Mouse (Mus musculus): Measurements from ENCODE around the gene Rad51b.
A peak's percentile ranks its signal among the peaks of the same experiment; 100 is the strongest.

Gene Rad51b

DNA sequence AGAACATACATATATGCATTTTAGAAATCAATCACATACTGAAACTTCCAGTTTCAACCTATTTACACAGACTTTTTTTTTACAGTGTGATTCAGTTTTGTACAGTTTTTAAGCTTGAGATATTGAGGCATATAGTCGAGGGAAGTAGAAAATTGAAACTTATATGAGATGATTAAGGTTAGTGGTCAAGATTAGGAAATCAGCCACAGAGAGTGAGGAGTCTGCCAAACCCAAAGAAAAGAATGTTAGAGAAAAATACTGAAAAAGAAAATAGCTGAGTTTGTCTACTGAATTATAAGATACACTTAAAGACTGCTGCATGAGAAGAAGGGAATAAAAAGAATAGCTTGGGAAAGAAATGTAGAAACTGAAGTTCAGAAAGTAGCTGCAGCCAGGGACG is 280.4 kb downstream of the Rad51b start:
- DNase-seq (ENCODE audit: low spot score in 2 of 2), result no peak

DNA sequence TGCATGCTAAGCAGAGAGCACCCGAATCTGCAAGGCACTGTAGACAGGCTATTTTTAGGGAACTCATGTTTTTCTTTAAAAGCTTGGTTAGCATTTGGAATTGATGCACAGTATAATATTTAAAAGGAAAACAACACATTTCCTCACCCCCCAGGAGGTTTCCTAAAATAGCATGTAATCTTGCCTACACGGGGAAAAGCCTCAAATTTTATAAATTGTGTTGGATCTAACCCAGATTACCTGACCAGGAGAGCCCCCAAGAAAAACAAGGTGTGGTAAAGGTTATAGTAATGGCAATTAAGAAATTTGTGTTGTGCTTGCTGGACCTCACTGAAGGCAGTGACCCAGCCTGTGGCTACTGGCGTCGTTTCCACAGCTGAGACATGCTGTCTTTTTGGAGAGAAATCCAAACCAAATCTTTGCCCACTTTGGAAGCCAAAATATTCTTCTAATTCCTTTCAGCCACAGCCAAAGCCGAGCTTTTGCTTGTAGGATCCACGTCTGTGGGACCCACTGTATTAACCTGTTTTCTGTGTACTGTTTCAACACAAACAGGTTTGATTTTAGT is 282.0 kb downstream of the Rad51b start:
- DNase-seq (ENCODE audit: low spot score in 2 of 2), result no peak

DNA sequence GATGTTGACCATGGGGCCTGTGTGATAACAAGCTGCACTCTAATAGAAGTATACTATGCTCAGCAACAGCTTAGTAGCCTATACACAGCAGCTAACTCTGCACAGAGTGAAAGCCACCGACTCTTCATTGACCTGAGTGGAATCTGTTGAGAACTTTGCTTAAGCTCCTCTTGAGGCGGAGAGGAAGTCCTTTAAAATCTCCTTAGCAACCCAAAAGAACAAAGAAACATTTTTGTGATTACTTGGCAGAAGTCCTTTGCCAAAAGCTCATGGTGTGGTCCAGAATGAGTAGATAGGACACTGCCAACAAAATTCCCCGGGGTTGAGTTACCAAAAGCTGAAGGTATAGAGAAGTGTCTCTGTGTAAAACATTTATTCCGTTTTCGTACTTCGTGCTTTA is 282.8 kb downstream of the Rad51b start:
- no peak for DNase-seq (ENCODE audit: low spot score in 2 of 2)

DNA sequence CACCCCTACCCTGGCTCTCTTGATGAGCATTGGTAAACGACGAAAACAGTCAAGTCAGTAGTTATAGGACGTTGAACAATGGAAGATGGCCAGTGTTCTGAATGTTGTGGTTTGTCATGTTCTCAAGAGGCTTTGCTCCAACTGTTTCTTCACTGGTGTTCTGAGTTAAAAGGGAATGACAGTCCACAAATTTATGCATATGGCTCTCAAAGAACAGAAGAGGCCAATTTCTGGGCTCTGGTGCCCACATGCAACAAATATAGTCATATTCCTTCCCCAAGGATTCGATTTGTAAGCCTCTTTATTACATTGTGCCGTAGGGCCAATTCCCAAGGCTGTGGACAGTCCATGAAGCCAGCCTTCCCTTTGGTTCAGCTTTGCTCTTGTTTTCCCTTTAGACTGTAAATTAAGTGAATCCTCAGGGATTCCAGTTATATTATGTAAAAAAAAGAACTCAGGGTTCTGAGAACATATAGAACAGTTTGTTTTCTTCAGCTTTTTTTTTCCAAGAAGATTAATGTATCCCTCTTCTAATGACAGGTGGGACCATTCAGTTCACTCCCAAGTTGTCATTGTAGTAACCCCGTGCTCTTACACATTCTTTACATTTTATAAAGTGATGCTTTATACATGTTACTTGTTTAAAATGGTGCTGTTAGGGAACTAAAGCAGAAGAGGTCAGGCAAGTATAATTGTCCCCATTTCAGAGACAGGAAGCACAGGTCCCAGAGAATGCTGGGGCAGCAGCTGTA is 287.6 kb downstream of the Rad51b start:
- DNase-seq (ENCODE audit: low spot score in 2 of 2), result no peak

DNA sequence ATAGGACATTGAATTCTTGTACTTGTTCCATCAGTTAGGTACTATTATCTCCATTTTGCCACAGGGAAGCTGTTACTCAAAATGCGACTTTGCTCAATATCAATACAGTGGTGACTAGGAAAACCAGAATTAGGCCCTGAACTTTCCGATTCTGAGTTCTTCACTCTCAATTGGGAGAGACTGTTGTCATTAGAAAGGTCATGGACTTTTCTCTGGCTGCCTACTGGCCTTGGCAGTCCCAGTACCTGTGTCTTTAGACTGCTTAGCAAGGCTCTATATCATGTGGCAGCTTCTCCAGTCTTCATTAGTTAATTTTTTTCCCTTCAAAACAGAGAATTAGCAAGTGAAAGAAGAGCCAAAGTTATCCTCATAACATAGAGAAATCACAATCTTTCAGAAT is 288.3 kb downstream of the Rad51b start:
- DNase-seq (ENCODE audit: low spot score in 2 of 2), result no peak

DNA sequence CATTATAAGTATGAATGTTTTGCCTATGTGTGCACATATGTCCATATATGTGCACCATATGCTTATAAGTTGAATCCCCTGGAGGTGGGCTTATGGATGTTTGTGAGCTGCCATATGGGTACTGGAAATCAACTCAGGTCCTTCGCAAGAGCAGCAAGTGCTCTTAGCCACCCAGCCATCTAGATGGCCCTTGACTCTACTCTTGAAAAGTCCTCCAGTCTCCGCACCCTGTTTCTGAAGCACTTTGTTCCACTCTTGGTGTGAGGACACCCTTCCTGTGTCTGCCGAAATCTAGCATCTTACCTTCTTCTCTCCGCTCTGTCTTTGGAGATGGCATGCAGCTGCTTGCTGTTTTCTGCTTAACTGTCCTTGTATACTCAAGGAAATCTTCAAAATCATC is 291.7 kb downstream of the Rad51b start:
- no peak for DNase-seq (ENCODE audit: low spot score in 2 of 2)

DNA sequence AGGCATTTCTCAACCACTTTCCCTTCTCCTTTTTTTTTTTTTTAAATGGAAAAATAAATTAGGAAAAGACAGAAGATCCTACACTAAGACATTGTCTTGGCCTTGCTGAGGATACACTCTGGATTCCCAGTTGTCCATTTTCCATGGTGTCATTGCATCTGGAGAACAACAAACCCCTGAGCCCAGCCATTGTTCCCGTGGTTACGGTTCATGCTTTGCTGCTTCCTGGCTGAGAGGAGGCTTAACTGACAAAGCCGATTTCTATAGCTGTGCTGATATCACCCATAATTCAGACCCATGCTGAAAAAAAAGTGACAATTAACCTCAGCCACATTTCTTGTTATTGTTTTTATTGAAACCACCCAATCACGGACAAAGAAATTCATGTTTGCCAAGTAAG is 295.1 kb downstream of the Rad51b start:
- no peak for DNase-seq (ENCODE audit: low spot score in 2 of 2)

DNA sequence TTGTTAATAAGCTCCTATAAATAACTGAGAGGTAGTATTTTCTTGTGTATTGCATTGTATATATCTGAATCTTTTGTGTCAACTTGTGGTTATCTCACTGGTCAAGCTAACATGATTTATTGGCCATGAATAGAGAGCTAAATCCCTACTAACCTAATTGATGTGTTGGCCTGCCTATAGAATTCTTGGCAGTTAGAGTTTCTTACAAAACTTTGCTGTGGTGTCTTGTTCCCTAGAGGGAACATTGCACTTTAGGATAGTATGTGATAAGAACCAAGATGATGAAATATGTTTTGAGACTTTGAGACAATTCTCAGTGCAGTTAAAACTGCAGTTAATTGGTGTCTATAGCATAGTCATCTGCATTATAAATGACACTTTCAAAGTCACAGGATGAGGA is 299.8 kb downstream of the Rad51b start:
- DNase-seq (ENCODE audit: low spot score in 2 of 2), result no peak

DNA sequence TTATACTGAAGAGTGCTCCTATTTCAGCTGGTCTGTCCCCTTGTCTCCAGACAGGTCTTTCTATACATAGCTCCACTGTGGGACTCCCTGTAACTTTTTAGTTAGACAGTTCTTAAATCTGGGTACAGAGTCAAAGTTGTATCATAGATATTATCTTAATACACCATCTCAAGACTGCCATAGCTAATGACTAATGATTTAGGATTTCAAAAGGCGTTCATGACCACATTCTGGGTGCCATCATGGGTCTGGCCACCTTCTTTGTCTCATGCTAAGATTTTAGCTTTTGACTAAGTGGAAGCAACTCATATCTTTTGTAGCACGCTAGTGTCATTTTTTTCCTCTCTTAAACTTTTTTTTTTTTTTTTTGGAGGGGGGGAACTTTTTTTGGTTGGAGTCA is 300.3 kb downstream of the Rad51b start:
- DNase-seq (ENCODE audit: low spot score in 2 of 2), result no peak

DNA sequence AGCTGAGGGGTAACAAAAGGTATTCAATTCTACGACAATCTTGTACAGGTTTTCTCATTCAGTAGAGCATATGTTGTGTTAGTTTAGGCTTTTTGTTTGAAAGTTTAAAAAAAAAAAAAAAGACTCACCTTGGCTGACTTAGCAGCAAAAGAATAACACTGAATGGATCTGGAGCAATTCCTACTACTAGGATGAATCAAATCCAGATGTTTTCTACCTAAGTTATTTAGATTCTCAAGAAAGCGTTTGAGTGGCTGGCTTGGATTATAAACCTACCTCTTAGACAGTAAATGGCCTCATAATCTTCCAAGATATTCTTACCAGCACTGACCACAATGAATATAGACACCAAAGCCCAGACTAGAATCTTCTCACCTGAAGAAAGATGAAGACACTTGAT is 300.7 kb downstream of the Rad51b start:
- no peak for DNase-seq (ENCODE audit: low spot score in 2 of 2)

DNA sequence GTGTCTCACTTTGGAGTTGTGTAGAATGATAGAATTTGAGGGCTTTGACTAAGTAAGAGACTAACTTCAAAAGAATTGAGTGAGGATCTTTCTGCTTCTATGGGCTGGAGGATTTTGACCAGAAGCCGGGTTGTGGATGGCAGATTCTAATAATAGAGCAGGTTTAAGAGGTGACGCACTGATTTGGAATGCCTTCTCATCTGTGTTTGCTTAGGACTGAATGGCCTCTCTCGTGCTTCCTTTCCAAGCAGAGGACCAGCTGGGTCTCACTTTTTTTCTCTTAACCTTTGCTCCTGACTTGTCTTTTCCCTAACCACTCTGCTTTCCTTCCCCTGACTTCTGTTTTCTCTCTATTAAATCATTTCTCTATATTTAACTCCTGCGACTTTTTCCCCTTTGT is 301.4 kb downstream of the Rad51b start:
- DNase-seq (ENCODE audit: low spot score in 2 of 2), result no peak

DNA sequence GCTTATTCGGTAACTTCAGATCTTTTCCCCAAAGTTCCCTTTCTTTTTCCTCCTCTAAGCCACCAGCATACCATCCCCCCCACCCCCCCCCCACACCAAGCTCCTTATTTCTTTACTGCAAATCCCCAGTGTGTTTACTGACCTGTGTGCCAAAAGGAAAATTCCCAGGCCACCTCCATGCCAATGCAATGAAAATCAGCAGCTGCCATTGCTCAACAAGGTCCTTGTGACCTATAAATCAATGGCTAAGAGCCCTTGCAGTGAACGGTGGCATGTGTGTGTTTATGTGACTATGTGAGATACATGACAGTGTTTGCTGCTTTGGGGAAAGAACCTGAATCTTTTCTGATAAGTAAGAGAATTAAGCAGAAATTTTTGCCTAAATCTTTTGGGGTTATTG is 301.8 kb downstream of the Rad51b start:
- no peak for DNase-seq (ENCODE audit: low spot score in 2 of 2)

DNA sequence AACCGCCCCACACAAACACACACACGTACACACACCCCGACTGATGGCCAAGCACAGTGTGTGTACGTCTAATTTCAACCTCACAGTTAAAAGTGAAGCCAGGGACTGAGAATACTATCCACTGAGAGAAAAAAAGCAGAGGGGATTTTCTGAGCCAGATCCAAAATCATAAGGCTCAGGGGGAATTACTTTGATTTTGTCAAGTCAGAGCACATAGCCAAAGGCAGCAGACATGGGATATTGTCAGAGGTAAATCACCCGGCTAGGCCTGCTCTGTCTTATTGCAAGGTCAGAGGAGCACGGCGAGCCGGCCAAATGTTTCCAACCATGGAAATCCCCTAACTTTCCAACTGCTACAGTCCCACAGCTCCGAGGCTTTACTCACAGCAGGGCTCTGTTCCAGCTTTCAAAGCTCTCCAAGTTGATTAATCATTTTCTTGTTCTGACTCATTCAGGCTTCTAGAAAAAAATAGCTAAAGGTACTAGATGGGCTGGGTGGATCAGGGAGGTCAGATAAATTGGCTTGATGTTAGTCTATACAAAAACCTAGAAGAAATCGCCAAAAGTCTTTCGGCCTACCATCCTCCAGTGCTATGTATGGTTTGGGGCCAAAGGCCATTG is 303.2 kb downstream of the Rad51b start:
- DNase-seq (ENCODE audit: low spot score in 2 of 2), result peak; percentile 31 to 50

DNA sequence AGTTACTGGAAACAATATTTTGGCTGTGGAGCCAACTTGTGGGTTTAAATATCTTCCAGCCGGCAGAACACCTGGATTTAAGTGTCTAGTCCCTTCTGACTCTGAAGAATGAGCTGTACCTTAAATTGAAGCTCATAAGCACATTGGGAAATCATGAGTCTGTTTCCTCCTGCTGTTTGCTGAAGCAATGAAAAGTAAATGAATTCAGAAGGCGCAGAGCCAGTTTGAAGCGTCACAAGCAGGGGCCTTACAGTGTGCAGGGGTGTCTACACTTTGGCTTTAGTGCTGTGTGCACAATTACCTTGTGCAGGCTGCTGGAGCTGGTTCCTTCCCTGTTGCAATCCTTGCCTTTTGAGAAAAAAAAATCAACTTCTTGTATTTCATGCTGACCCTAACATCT is 305.6 kb downstream of the Rad51b start:
- DNase-seq (ENCODE audit: low spot score in 2 of 2), result no peak

DNA sequence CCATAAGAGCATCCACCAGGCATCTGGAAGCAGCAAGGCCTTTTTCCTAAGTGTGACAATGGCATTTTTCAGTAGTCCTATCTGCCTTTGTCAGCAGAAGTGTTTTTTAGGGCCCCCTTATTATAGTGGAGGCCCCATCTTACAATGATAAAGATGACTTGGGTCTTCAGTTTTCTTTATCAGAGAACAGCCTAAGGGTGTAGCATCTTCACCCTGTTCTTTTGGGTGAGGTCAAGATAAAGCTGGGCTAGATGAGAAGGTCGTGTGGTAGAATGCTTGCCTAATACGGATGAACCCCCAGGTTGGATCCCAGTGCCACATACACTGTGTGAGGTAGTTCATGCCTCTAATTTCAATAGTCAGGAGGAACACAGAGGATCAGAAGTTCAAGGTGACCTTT is 307.8 kb downstream of the Rad51b start:
- DNase-seq (ENCODE audit: low spot score in 2 of 2), result no peak

DNA sequence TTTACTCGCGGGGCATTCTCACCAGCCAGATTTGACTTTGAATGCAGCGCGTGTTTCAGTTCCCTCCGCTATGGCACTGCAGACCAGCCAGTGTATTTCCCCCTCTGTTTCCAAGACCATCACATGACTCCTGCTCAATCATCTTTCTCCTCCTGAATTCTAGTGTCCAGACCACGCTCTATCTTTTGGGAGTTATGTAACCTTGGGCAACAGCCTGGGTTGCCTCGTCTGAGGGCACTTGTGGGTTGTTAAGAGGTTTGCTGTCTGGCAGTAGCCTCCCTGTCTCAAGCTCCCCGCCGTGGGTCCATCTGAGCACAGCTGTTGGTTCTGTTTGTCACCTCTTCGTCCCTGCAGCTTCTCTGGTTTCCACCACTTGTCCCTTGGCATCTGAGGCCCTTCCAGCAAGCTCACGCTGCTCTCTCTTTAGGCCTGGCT is 309.1 kb downstream of the Rad51b start:
- DNase-seq (ENCODE audit: low spot score in 2 of 2), result no peak

DNA sequence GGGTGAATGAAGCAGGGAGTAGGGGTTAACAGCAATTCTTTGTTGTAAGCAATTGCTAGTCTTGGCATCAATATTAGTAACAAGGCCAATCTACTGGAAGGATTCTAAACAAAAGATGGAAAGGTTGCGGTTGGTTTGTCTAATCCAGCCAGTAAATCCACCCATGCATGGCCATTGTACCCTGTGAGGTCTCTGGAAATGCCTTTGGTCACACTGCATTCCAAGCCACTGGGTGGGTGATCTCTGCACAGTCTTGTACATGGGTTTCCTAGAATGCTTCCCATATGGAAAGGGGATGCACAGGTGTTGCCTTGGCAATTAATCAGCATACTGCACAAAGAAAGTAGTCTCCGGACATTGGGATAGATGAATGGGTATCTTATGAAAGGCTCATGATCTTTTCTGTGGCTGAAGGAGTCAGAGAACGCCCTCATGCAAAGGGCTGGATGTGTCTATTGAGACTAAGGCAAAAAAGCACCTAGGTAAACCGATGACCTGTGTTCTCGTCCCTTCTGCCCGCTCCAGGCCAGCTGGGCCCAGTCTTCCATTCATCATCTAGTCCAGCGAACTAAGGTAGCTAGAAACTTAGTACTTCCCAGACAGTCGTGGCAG is 312.4 kb downstream of the Rad51b start:
- no peak for DNase-seq (ENCODE audit: low spot score in 2 of 2)

DNA sequence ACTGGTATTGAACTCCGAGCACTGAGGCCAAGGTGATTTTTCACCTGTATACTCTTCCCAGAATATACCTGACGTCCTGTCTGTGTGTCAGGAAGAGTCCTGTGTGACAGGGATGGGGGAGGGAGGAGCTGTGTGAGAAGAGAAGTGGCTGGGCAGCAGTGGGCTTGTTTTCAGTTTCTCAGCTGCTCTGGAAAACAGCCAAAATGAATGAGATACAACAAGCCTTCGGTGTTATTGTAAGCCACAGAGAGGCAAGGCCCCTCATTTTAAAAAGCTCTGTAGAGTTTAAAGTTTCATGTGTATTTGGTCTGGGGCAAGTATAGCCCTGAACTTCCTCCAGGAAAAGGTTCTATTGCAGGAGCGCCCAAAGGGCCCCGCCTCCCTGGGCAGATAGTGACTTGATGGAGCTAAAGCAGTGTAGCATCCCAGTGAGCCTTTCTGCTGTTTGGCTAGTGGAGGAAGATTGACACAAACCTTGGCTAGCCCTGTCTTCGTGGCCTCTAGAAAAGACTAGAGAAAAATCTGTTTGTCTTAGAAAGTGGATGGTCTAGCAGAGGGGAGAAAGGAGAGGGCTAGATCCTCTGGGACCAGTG is 313.5 kb downstream of the Rad51b start:
- DNase-seq (ENCODE audit: low spot score in 2 of 2), result no peak

DNA sequence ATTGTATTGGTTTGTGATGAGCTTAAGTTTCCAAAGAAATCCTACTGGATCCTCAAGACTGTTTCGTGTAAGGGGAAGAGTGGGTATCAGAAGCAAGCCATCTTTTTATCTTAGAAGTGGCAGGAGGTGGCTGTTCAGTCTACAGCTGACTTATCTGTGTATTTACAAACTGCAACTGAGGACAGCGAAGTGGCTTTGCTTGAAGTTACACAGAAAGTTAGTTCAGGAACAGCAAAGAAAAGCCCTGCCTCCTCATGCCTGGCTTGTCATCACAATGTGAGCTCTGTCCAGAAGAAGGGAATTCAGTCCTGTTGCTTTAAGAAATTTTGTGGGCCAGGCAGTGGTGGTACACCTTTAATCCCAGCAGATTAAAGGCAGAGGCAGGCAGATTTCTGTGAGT is 314.6 kb downstream of the Rad51b start:
- no peak for DNase-seq (ENCODE audit: low spot score in 2 of 2)

DNA sequence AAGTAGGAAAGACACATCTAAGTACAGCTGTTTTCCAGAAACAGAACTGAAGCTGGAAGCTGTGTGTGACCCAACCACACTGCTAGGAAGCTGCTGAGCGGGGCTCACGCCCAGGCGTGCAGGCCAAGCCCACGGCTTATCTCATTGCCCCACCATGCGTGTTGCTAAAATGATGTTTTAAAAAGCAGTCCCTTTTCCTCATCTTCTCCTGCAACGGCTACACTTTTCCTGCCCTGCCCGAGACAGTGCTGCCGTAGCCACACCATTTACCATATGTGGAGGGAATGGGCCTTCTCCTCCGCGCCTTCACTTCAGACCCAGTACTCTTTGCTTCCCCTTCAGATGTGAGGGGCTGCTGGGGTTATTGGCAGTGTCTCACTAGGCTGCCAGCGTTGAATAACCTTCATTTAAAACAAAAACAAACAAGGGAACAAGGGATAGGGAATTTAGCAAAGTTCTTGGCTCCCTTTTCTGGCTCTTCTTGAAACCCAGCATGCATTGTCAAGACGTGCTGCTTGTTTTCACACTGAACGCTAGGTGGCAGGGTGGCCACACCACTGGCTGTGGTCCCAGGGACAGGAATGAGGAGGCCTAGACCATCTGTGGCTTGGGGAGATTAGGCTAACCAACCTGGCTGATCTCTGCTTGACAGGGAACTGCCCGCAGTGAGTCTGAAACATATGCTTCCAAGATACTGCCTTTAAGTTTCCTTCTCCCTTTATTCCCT is 315.4 kb downstream of the Rad51b start:
- peak; percentile 84 to 92 for DNase-seq (ENCODE audit: low spot score in 2 of 2)

DNA sequence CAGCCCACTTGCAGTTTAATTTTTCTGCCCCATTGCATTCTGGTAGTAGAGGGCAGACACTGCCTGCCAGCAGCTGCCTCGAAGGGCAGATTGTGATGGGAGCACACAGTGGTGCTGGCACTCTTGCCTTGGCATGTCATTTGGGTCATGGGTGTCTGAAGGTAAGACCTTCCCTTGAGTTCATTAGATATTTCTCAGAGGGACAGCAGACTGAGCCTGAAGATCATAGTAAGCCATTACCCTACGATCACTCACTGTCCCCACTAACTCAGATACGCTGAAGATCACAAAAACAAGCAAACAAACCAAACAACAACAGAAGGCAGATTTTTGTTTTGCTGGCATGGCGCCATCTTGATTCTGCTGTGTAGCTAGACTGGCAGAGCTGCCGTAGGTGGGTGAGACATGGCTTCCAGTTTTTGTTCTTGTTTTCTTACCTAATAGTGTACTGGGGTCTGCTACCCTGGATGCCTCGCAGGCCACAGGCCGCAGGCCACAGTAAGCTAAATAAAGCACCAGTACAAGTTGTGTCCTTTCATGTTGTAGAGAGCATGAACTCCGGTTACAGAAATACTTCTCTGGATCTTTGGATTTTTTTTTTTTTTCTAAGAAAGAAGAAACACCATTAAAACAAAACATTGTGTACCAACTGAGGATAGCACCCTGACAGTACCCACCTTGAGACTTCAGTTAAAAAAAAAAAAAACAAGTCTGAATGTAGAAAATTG is 316.1 kb downstream of the Rad51b start:
- DNase-seq (ENCODE audit: low spot score in 2 of 2), result no peak

Data from spleen, postnatal 36 days (tissue).